Mouse (Mus musculus): ENCODE measurements around the gene Ccer2. TPM values are rescaled to one million over a fixed set of nuclear protein-coding genes. Genes with fewer than 3 reads are reported as not detected.
A peak's percentile ranks its signal among the peaks of the same experiment; 100 is the strongest.

The Ccer2 gene
- polyA plus RNA-seq, 1 experiment: not detected

- no peak for DNase-seq (ENCODE audit: low spot score)
Observed at GRCm38 (mm10) chr7:28790066-28790806, 34.3 kb downstream of the Ccer2 start.

- no peak for DNase-seq (ENCODE audit: low spot score)
Observed at GRCm38 (mm10) chr7:28791706-28792105, 35.7 kb downstream of the Ccer2 start.

GRCm38 (mm10) chr7:28792391-28793185, 36.6 kb downstream of the Ccer2 start:
- DNase-seq (ENCODE audit: low spot score): no peak

GRCm38 (mm10) chr7:28793834-28794233, 37.9 kb downstream of the Ccer2 start:
- DNase-seq (ENCODE audit: low spot score): no peak

- DNase-seq (ENCODE audit: low spot score): no peak
Observed at GRCm38 (mm10) chr7:28794496-28794895, 38.5 kb downstream of the Ccer2 start.

GRCm38 (mm10) chr7:28795832-28796231, 39.9 kb downstream of the Ccer2 start:
- no peak for DNase-seq (ENCODE audit: low spot score)

GRCm38 (mm10) chr7:28796562-28796975, 40.6 kb downstream of the Ccer2 start:
- DNase-seq (ENCODE audit: low spot score): peak; percentile 80

- no peak for DNase-seq (ENCODE audit: low spot score)
Observed at GRCm38 (mm10) chr7:28799994-28800393, 44.0 kb downstream of the Ccer2 start.

- DNase-seq (ENCODE audit: low spot score): no peak
Observed at GRCm38 (mm10) chr7:28801451-28801850, 45.5 kb downstream of the Ccer2 start.

GRCm38 (mm10) chr7:28801901-28802670, 46.1 kb downstream of the Ccer2 start:
- DNase-seq (ENCODE audit: low spot score): no peak

- no peak for DNase-seq (ENCODE audit: low spot score)
Observed at GRCm38 (mm10) chr7:28802846-28803588, 47.0 kb downstream of the Ccer2 start.

- DNase-seq (ENCODE audit: low spot score): no peak
Observed at GRCm38 (mm10) chr7:28803756-28804155, 47.8 kb downstream of the Ccer2 start.

- DNase-seq (ENCODE audit: low spot score): no peak
Observed at GRCm38 (mm10) chr7:28806869-28807268, 50.9 kb downstream of the Ccer2 start.

- peak; percentile 35 for DNase-seq (ENCODE audit: low spot score)
Observed at GRCm38 (mm10) chr7:28807641-28808220, 51.8 kb downstream of the Ccer2 start.

- no peak for DNase-seq (ENCODE audit: low spot score)
Observed at GRCm38 (mm10) chr7:28808221-28808941, 52.4 kb downstream of the Ccer2 start, which contains the start of gene Hnrnpl. Gene Hnrnpl (plus strand): TSS chr7:28808541.

Other genes with a start within 250 kb of the Ccer2 start
- not detected in 2 replicates for gene Ifnl2, start 245.7 kb upstream of the Ccer2 start, polyA plus RNA-seq (2012; rRNA removed)
- gene Ifnl3, start 233.3 kb upstream of the Ccer2 start, polyA plus RNA-seq (2012; rRNA removed): not detected in 2 replicates
- gene Sycn, start 215.3 kb upstream of the Ccer2 start, polyA plus RNA-seq (2012; rRNA removed): 0.27 TPM in 1 of 2 replicates, not detected in the other
- 0.67 and 1.1 TPM in 2 replicates for gene Nccrp1, start 208.9 kb upstream of the Ccer2 start, polyA plus RNA-seq (2012; rRNA removed)
- gene Samd4b, start 158.0 kb upstream of the Ccer2 start, polyA plus RNA-seq (2012; rRNA removed): 49.9 and 54.5 TPM in 2 replicates
- gene Pak4, start 158.0 kb upstream of the Ccer2 start, polyA plus RNA-seq (2012; rRNA removed): 24.7 and 31.3 TPM in 2 replicates
- gene Acp7, start 124.8 kb upstream of the Ccer2 start, polyA plus RNA-seq (2012; rRNA removed): not detected in 2 replicates
- 9.4 and 12.6 TPM in 2 replicates for gene Fbxo27, start 63.3 kb upstream of the Ccer2 start, polyA plus RNA-seq (2012; rRNA removed)
- 6.1 and 6.8 TPM in 2 replicates for gene Fbxo17, start 39.4 kb upstream of the Ccer2 start, polyA plus RNA-seq (2012; rRNA removed)
- 53.5 and 59.2 TPM in 2 replicates for gene Mrps12, start 14.4 kb upstream of the Ccer2 start, polyA plus RNA-seq (2012; rRNA removed)
- 9.9 and 10.6 TPM in 2 replicates for gene Sars2, start 14.2 kb upstream of the Ccer2 start, polyA plus RNA-seq (2012; rRNA removed)
- gene Sirt2, start 10.6 kb downstream of the Ccer2 start, polyA plus RNA-seq (2012; rRNA removed): 84.7 and 100 TPM in 2 replicates
- gene Nfkbib, start 11.3 kb downstream of the Ccer2 start, polyA plus RNA-seq (2012; rRNA removed): 16.4 and 18.6 TPM in 2 replicates
- 2.6 and 4.1 TPM in 2 replicates for gene Rinl, start 32.8 kb downstream of the Ccer2 start, polyA plus RNA-seq (2012; rRNA removed)
- 325 and 346 TPM in 2 replicates for gene Hnrnpl, start 52.4 kb downstream of the Ccer2 start, polyA plus RNA-seq (2012; rRNA removed)
- gene Ech1, start 69.0 kb downstream of the Ccer2 start, polyA plus RNA-seq (2012; rRNA removed): 246 and 303 TPM in 2 replicates
- gene Lgals4, start 77.7 kb downstream of the Ccer2 start, polyA plus RNA-seq (2012; rRNA removed): 29.4 and 39.9 TPM in 2 replicates
- gene Lgals7, start 107.7 kb downstream of the Ccer2 start, polyA plus RNA-seq (2012; rRNA removed): 1.3 and 3.6 TPM in 2 replicates
- gene Capn12, start 125.2 kb downstream of the Ccer2 start, polyA plus RNA-seq (2012; rRNA removed): 0.66 and 0.73 TPM in 2 replicates
- 285 and 345 TPM in 2 replicates for gene Actn4, start 206.2 kb downstream of the Ccer2 start, polyA plus RNA-seq (2012; rRNA removed)
- gene Eif3k, start 225.7 kb downstream of the Ccer2 start, polyA plus RNA-seq (2012; rRNA removed): 368 and 380 TPM in 2 replicates
- 3.6 and 3.8 TPM in 2 replicates for gene Map4k1, start 225.9 kb downstream of the Ccer2 start, polyA plus RNA-seq (2012; rRNA removed)